ENCODE assay signal across 37 mouse cellular contexts in genomic region chr17:24084593-24084992, GRCm38 (mm10). TPM values are rescaled to one million over a fixed set of nuclear protein-coding genes. Genes with fewer than 3 reads are reported as not detected.
A peak's percentile ranks its signal among the peaks of the same experiment; 100 is the strongest.
DNase-seq lines count a peak whose midpoint lies in the region; ATAC-seq and TF ChIP-seq lines count a peak whose summit lies in the region.
"Had no signal": no experiment of that assay in that cellular context is flagged by ENCODE, and none has a peak within 500 bp of the region (broad histone marks: within the 10 kb centered on the region; RNA-seq: fewer than 3 reads in every experiment).

No protein-coding gene starts in this region.

- H3K27ac ChIP-seq in CH12.LX (ENCODE audit: insufficient read depth, low read depth) = no peak overlapping the region
- no peak overlapping the region for H3K27ac ChIP-seq in forebrain, embryonic 15.5 days (replicated peaks)
- H3K27ac ChIP-seq: embryonic facial prominence, embryonic 10.5 days; embryonic facial prominence, embryonic 13.5 days; forebrain, embryonic 12.5 days; heart, embryonic 15.5 days; hindbrain, embryonic 10.5 days; hindbrain, embryonic 13.5 days; hindbrain, postnatal 0 days; intestine, embryonic 15.5 days had no signal

- H3K36me3 ChIP-seq in CH12.LX (replicated peaks in 1 of 2; ENCODE audit: control insufficient read depth in 1 of 2, insufficient read depth in 1 of 2, low read length in 1 of 2) = peaks cover 12 to 63% of the 10 kb centered on the region in 2 experiments
- peaks cover 45% of the 10 kb centered on the region for H3K36me3 ChIP-seq in forebrain, embryonic 15.5 days

- no peak for TF ChIP-seq POLR2A in CH12.LX (IDR thresholded peaks at IDR 0.05; ENCODE audit: low read depth, low read length)

- ATAC-seq in inflammation-experienced regulatory T-cells, adult 6 months = peak; percentile 96
- ATAC-seq in forebrain, embryonic 15.5 days (replicated peaks) = no peak
- ATAC-seq: forebrain, embryonic 16.5 days; hindbrain, postnatal 0 days; intestine, embryonic 15.5 days; Patski had no signal

- peak; percentile 23 for DNase-seq in 416B (ENCODE audit: low read depth)
- DNase-seq in CD4-positive helper T cell, adult 2 months (ENCODE audit: low read depth, low spot score) = peak; percentile 62
- peak; percentile 89 for DNase-seq in CH12.LX (ENCODE audit: extremely low read depth)
- no peak for DNase-seq in lung, postnatal 36 days
- no peak for DNase-seq in gastrocnemius, adult 8-10 months (ENCODE audit: low spot score in 2 of 2)
- DNase-seq: adrenal gland, adult 2 months; adrenal gland, postnatal 36 days; cerebellum, adult 11 months; cerebellum, adult 2 months; cerebellum, adult 9-11 months; cerebellum, postnatal 25 days; embryo, embryonic 11 days; gastrocnemius, postnatal 14 days; heart, adult 11 months; heart, postnatal 10 days; heart, postnatal 36 days; kidney, adult 11 months; kidney, adult 8-10 months had no signal

- dilution Hi-C loops in CH12.LX (cut with MboI; ENCODE audit: extremely low pct_ligation_motif_present, extremely low pct_unique_long_range_greater_than_20kb, low sequenced_read_pairs) = no loop called here

- no peak overlapping the region for H3K4me3 ChIP-seq in CH12.LX (replicated peaks in 1 of 3; ENCODE audit: low read depth in 2 of 3, low read length in 2 of 3, poor library complexity in 1 of 3)
- H3K4me3 ChIP-seq in forebrain, embryonic 15.5 days = no peak overlapping the region
- H3K4me3 ChIP-seq: embryonic facial prominence, embryonic 10.5 days; embryonic facial prominence, embryonic 13.5 days; erythroblast, embryonic 14.5 days; forebrain, embryonic 12.5 days; heart, embryonic 15.5 days; hindbrain, embryonic 10.5 days; hindbrain, embryonic 13.5 days; intestine, embryonic 15.5 days had no signal

- H3K27me3 ChIP-seq in CH12.LX (replicated peaks) = no peaks in the 10 kb centered on the region
- H3K27me3 ChIP-seq in forebrain, embryonic 15.5 days = no peaks in the 10 kb centered on the region
- H3K27me3 ChIP-seq: embryonic facial prominence, embryonic 13.5 days; forebrain, embryonic 12.5 days; heart, embryonic 15.5 days; hindbrain, embryonic 13.5 days; intestine, embryonic 15.5 days; Patski had no signal

- no peak overlapping the region for H3K9ac ChIP-seq in CH12.LX (ENCODE audit: insufficient read depth, low read depth)
- no peak overlapping the region for H3K9ac ChIP-seq in forebrain, embryonic 15.5 days (replicated peaks)
- H3K9ac ChIP-seq: embryonic facial prominence, embryonic 13.5 days; forebrain, embryonic 12.5 days; heart, embryonic 15.5 days; hindbrain, embryonic 13.5 days; intestine, embryonic 15.5 days had no signal

- H3K9me3 ChIP-seq in CH12.LX (replicated peaks; ENCODE audit: low read length) = peaks cover 2% of the 10 kb centered on the region
- H3K9me3 ChIP-seq in forebrain, embryonic 15.5 days = no peaks in the 10 kb centered on the region
- H3K9me3 ChIP-seq: embryonic facial prominence, embryonic 10.5 days; embryonic facial prominence, embryonic 13.5 days; forebrain, embryonic 12.5 days; G1E; heart, embryonic 15.5 days; hindbrain, embryonic 10.5 days; hindbrain, embryonic 13.5 days; intestine, embryonic 15.5 days had no signal

- TF ChIP-seq EP300 in CH12.LX (IDR thresholded peaks at IDR 0.05; ENCODE audit: low read length) = 0 out of 2 replicates have a peak, but pooled peaks have one; percentile 63

- 78% methylated on average over 1 of the region's 1 CpGs for WGBS in forebrain, embryonic 15.5 days

- in situ Hi-C loops in CH12.LX (cut with MboI; ENCODE audit: low pct_ligation_motif_present, low pct_unique_long_range_greater_than_20kb, low sequenced_read_pairs) = no loop called here

- peaks cover 10 to 31% of the 10 kb centered on the region in 2 experiments for H3K4me1 ChIP-seq in CH12.LX (ENCODE audit: control insufficient read depth in 1 of 2, insufficient read depth in 2 of 2)
- no peaks in the 10 kb centered on the region for H3K4me1 ChIP-seq in forebrain, embryonic 15.5 days
- H3K4me1 ChIP-seq: embryonic facial prominence, embryonic 10.5 days; embryonic facial prominence, embryonic 13.5 days; forebrain, embryonic 12.5 days; heart, embryonic 15.5 days; hindbrain, embryonic 10.5 days; hindbrain, embryonic 13.5 days; intestine, embryonic 15.5 days had no signal

- peak overlapping the region; percentile 88 for H3K4me2 ChIP-seq in CH12.LX (ENCODE audit: insufficient read depth, low read depth, poor library complexity, severe bottlenecking)
- no peak overlapping the region for H3K4me2 ChIP-seq in forebrain, embryonic 15.5 days (replicated peaks)
- H3K4me2 ChIP-seq: embryonic facial prominence, embryonic 13.5 days; forebrain, embryonic 12.5 days; heart, embryonic 11.5 days; heart, embryonic 15.5 days; hindbrain, embryonic 13.5 days; intestine, embryonic 15.5 days had no signal

- peak in 1 of 2 experiments; percentile 14; a peak in 1 of 4 replicates for TF ChIP-seq CTCF in CH12.LX (conservative IDR thresholded peaks at IDR 0.05 in 1 of 2, IDR thresholded peaks at IDR 0.05 in 1 of 2; ENCODE audit: low read depth in 2 of 2, low read length in 2 of 2)

- peak; percentile 22 for TF ChIP-seq RAD21 in CH12.LX (IDR thresholded peaks at IDR 0.05; ENCODE audit: low read depth, low read length)

- no peaks in the 10 kb centered on the region for H3K79me2 ChIP-seq in CH12.LX (replicated peaks; ENCODE audit: control insufficient read depth, extremely low read depth, insufficient read depth, poor library complexity, severe bottlenecking)

TF ChIP-seq in CH12.LX, 34 proteins besides CTCF, POLR2A, EP300 and RAD21:
- TF ChIP-seq SMC3 (IDR thresholded peaks at IDR 0.05; ENCODE audit: low read depth, low read length) (peak; percentile 16), USF1 (IDR thresholded peaks at IDR 0.05; ENCODE audit: low read depth, low read length) (no peak), ZMIZ1 (IDR thresholded peaks at IDR 0.05; ENCODE audit: low read depth, low read length) (no peak), ETS1 (conservative IDR thresholded peaks at IDR 0.05; ENCODE audit: low read depth, low read length) (no peak; the same call in 1 of the 2 replicates), MAFK (IDR thresholded peaks at IDR 0.05; ENCODE audit: insufficient replicate concordance, low read length) (peak; percentile 94), MXI1 (IDR thresholded peaks at IDR 0.05; ENCODE audit: low read depth, low read length) (peak; percentile 49; the same call in 1 of the 2 replicates), MAX (IDR thresholded peaks at IDR 0.05; ENCODE audit: low read length) (0 out of 2 replicates have a peak, but pooled peaks have one; percentile 37), IRF4 (IDR thresholded peaks at IDR 0.05; ENCODE audit: low read depth, low read length) (peak; percentile 33; the same call in 1 of the 2 replicates), ELF1 (IDR thresholded peaks at IDR 0.05; ENCODE audit: low read depth, low read length) (peak; percentile 43; the same call in 1 of the 2 replicates), MEF2A (IDR thresholded peaks at IDR 0.05; ENCODE audit: borderline replicate concordance, low read depth, low read length) (peak; percentile 24; the same call in 1 of the 2 replicates), HCFC1 (IDR thresholded peaks at IDR 0.05; ENCODE audit: low read depth, low read length) (peak; percentile 22; the same call in 1 of the 2 replicates), SIN3A (IDR thresholded peaks at IDR 0.05; ENCODE audit: low read length) (0 out of 2 replicates have a peak, but pooled peaks have one; percentile 47), MYC (IDR thresholded peaks at IDR 0.05; ENCODE audit: low read depth, low read length) (peak; percentile 58; the same call in 1 of the 2 replicates), BHLHE40 (IDR thresholded peaks at IDR 0.05; ENCODE audit: low read depth, low read length) (peak; percentile 33; the same call in 1 of the 2 replicates)

RNA-seq across cellular contexts. Expression of gene Kctd5, which starts 11.3 kb away (rescaled TPM):
- 30.1 and 36.9 TPM in 2 replicates for total RNA-seq in CH12.LX (2012; rRNA removed)
- total RNA-seq in CH12.LX (2014; rRNA removed) = 51.1 and 51.6 TPM in 2 replicates
- 44.3 and 44.6 TPM in 2 replicates for polyA plus RNA-seq in CH12.LX (2012; ENCODE audit: insufficient read length, low read depth)
- polyA plus RNA-seq in inflammation-experienced regulatory T-cells, adult 6 months (2017; shearing (Covaris generic)) = 1 to 10 TPM; 4.3 to 6.5 (median 6.3) TPM
- 1 to 10 TPM; 5.8 to 8.0 (median 6.1) TPM for total RNA-seq in gastrocnemius, adult 8-10 months (2022)
- polyA plus RNA-seq in forebrain, embryonic 15.5 days (2015; fragmentation: Nextera tagmentation; extraction: Ambion mirVana) = 89.8 and 92.4 TPM in 2 replicates

RNA-seq across cellular contexts. Expression of gene Prss27, which starts 46.6 kb away (rescaled TPM):
- not detected in 2 replicates for total RNA-seq in CH12.LX (2012; rRNA removed)
- not detected in 2 replicates for total RNA-seq in CH12.LX (2014; rRNA removed)
- not detected in 2 replicates for polyA plus RNA-seq in CH12.LX (2012; ENCODE audit: insufficient read length, low read depth)
- under 1 TPM in 1 of 3 experiments, not detected in 2; 0.36 TPM for polyA plus RNA-seq in inflammation-experienced regulatory T-cells, adult 6 months (2017; shearing (Covaris generic))
- not detected for total RNA-seq in gastrocnemius, adult 8-10 months (2022)
- polyA plus RNA-seq in forebrain, embryonic 15.5 days (2015; fragmentation: Nextera tagmentation; extraction: Ambion mirVana) = 0.23 and 0.24 TPM in 2 replicates
- total RNA-seq: common myeloid progenitor, adult 5-6 weeks; G1E; gastrocnemius, adult 18-20 months; gastrocnemius, postnatal 14 days; gastrocnemius, postnatal 4 days; heart, adult 8-10 months; heart, postnatal 10 days; heart, postnatal 36 days; hindbrain, postnatal 0 days had no signal
- polyA plus RNA-seq: cerebellum, adult 2 months; erythroblast, embryonic 14.5 days; G1E; heart, embryonic 15.5 days; hindbrain, postnatal 0 days had no signal

Comparison
In these comparisons a context has a peak if more than half of its experiments do, and no peak if none do; other contexts are left out.
1. DNase-seq: peak in 416B (single experiment), CD4-positive helper T cell, adult 2 months (single experiment) and CH12.LX (single experiment); none in lung, postnatal 36 days (single experiment) and gastrocnemius, adult 8-10 months (0 of 2).